Mouse (Mus musculus): Measurements from ENCODE around the gene Hapln2. TPM values are rescaled to one million over a fixed set of nuclear protein-coding genes. Genes with fewer than 3 reads are reported as not detected.

The Hapln2 gene
- polyA plus RNA-seq, 1 experiment from 2014 or later = 0.35 TPM

GRCm38 (mm10) chr3:87996401-87996800 is 31.0 kb downstream of the Hapln2 start:
- Histone ChIP-seq H3K4me3 (replicated peaks; ENCODE audit: low read length) (peak overlapping the region; percentile 46), H3K4me1 (replicated peaks; ENCODE audit: control insufficient read depth, insufficient read depth, low read length) (peaks cover 34% of the 10 kb centered on the region), H3K9ac (replicated peaks; ENCODE audit: low read depth, low read length) (no peak overlapping the region), H3K27me3 (replicated peaks; ENCODE audit: control insufficient read depth, insufficient read depth, low read length) (peaks cover 65% of the 10 kb centered on the region), H3K36me3 (ENCODE audit: control insufficient read depth, insufficient read depth) (no peaks in the 10 kb centered on the region), H3K27ac (ENCODE audit: low read length) (no peak overlapping the region), H3K9me3 (ENCODE audit: control insufficient read depth, low read length) (no peaks in the 10 kb centered on the region), H3K4me2 (ENCODE audit: low read length) (peak overlapping the region; percentile 80)
- no peak for ATAC-seq
- 2% methylated on average over 15 of the region's 15 CpGs for WGBS

DNA sequence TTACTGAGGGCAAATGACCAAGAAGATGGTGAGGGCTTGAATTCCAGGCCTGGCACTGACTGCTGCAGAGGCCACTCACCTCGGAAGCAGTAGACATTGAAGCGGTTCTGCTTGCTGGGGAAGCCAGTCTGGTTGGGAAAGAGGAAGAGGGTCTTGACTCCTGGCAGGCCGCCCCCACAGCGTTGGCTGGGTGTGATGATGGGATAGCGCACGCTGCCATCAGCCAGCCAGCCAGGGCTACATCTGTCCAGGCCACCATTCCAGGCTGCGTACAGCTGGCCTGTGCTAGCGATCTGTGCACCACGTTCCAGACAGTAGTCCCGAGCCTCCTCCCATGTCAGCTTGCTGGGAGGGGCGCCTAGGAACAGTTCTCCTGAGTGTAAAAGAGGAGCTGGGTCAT is 32.1 kb downstream of the Hapln2 start:
- Histone ChIP-seq H3K36me3 (ENCODE audit: control insufficient read depth, insufficient read depth) (no peaks in the 10 kb centered on the region), H3K9ac (replicated peaks; ENCODE audit: low read depth, low read length) (no peak overlapping the region), H3K27me3 (replicated peaks; ENCODE audit: control insufficient read depth, insufficient read depth, low read length) (peaks cover 56% of the 10 kb centered on the region), H3K4me3 (replicated peaks; ENCODE audit: low read length) (no peak overlapping the region), H3K4me2 (ENCODE audit: low read length) (no peak overlapping the region), H3K9me3 (ENCODE audit: control insufficient read depth, low read length) (no peaks in the 10 kb centered on the region), H3K4me1 (replicated peaks; ENCODE audit: control insufficient read depth, insufficient read depth, low read length) (peaks cover 28% of the 10 kb centered on the region), H3K27ac (ENCODE audit: low read length) (no peak overlapping the region)
- ATAC-seq = no peak
- 25% methylated on average over 11 of the region's 11 CpGs for WGBS

- Histone ChIP-seq H3K4me3 (replicated peaks; ENCODE audit: low read length) (no peak overlapping the region), H3K4me2 (ENCODE audit: low read length) (no peak overlapping the region), H3K27ac (ENCODE audit: low read length) (no peak overlapping the region), H3K36me3 (ENCODE audit: control insufficient read depth, insufficient read depth) (no peaks in the 10 kb centered on the region), H3K27me3 (replicated peaks; ENCODE audit: control insufficient read depth, insufficient read depth, low read length) (peaks cover 41% of the 10 kb centered on the region), H3K9ac (replicated peaks; ENCODE audit: low read depth, low read length) (no peak overlapping the region), H3K4me1 (replicated peaks; ENCODE audit: control insufficient read depth, insufficient read depth, low read length) (peaks cover 11% of the 10 kb centered on the region), H3K9me3 (ENCODE audit: control insufficient read depth, low read length) (no peaks in the 10 kb centered on the region)
- 4% methylated on average over 5 of the region's 6 CpGs for WGBS
- ATAC-seq = no peak
Observed at GRCm38 (mm10) chr3:87993436-87993835, 33.9 kb downstream of the Hapln2 start.

GRCm38 (mm10) chr3:87989935-87990334 is 37.4 kb downstream of the Hapln2 start:
- 39% methylated on average over 10 of the region's 10 CpGs for WGBS
- Histone ChIP-seq H3K4me1 (replicated peaks; ENCODE audit: control insufficient read depth, insufficient read depth, low read length) (peaks cover 35% of the 10 kb centered on the region), H3K27ac (ENCODE audit: low read length) (no peak overlapping the region), H3K9me3 (ENCODE audit: control insufficient read depth, low read length) (no peaks in the 10 kb centered on the region), H3K27me3 (replicated peaks; ENCODE audit: control insufficient read depth, insufficient read depth, low read length) (peaks cover 10% of the 10 kb centered on the region), H3K4me3 (replicated peaks; ENCODE audit: low read length) (no peak overlapping the region), H3K9ac (replicated peaks; ENCODE audit: low read depth, low read length) (no peak overlapping the region), H3K4me2 (ENCODE audit: low read length) (no peak overlapping the region), H3K36me3 (ENCODE audit: control insufficient read depth, insufficient read depth) (no peaks in the 10 kb centered on the region)
- ATAC-seq = no peak

GRCm38 (mm10) chr3:87988068-87988467 is 39.3 kb downstream of the Hapln2 start:
- ATAC-seq = peak; percentile 5; the same call in 1 of the 2 replicates
- H3K27ac ChIP-seq (ENCODE audit: low read length) = peak overlapping the region; percentile 68
- H3K36me3 ChIP-seq (ENCODE audit: control insufficient read depth, insufficient read depth) = no peaks in the 10 kb centered on the region
- peak overlapping the region; percentile 49 for H3K4me3 ChIP-seq (replicated peaks; ENCODE audit: low read length)
- peak overlapping the region; percentile 91 for H3K4me2 ChIP-seq (ENCODE audit: low read length)
- WGBS = 4% methylated on average over 15 of the region's 15 CpGs
- no peaks in the 10 kb centered on the region for H3K9me3 ChIP-seq (ENCODE audit: control insufficient read depth, low read length)
- H3K27me3 ChIP-seq (replicated peaks; ENCODE audit: control insufficient read depth, insufficient read depth, low read length) = peaks cover 6% of the 10 kb centered on the region
- H3K9ac ChIP-seq (replicated peaks; ENCODE audit: low read depth, low read length) = peak overlapping the region; percentile 69
- H3K4me1 ChIP-seq (replicated peaks; ENCODE audit: control insufficient read depth, insufficient read depth, low read length) = peaks cover 46% of the 10 kb centered on the region

- Histone ChIP-seq H3K4me3 (replicated peaks; ENCODE audit: low read length) (peak overlapping the region; percentile 49), H3K4me2 (ENCODE audit: low read length) (peak overlapping the region; percentile 91), H3K27me3 (replicated peaks; ENCODE audit: control insufficient read depth, insufficient read depth, low read length) (peaks cover 2% of the 10 kb centered on the region; the same call in 1 of the 2 replicates), H3K9me3 (ENCODE audit: control insufficient read depth, low read length) (no peaks in the 10 kb centered on the region), H3K9ac (replicated peaks; ENCODE audit: low read depth, low read length) (peak overlapping the region; percentile 69), H3K4me1 (replicated peaks; ENCODE audit: control insufficient read depth, insufficient read depth, low read length) (peaks cover 50% of the 10 kb centered on the region), H3K36me3 (ENCODE audit: control insufficient read depth, insufficient read depth) (no peaks in the 10 kb centered on the region), H3K27ac (ENCODE audit: low read length) (peak overlapping the region; percentile 70)
- WGBS = under 1% methylated on average over 15 of the region's 15 CpGs
- peak; percentile 82 for ATAC-seq
Observed at GRCm38 (mm10) chr3:87987633-87988032, 39.8 kb downstream of the Hapln2 start.

DNA sequence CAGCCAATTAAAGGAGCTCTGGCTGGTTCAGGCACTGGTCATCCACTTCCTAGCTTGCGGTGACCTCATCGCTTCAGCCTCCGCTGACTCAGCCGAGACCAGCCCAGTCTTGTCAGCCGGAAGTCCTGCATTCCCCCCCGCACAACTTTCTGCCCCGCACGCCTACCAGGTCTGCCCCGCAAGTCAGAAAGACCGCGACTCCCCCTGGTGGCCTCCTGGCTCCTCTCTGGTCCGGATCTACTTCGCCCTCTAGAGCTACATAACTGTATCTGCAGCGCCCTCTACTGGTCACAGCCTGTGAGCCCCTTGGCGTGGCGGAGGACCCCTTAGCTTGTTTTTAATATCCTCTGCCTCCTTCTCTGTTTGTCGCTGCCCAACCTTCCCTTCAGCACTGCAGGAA is 40.5 kb downstream of the Hapln2 start:
- under 1% methylated on average over 17 of the region's 17 CpGs for WGBS

GRCm38 (mm10) chr3:87985505-87986320 is 41.7 kb downstream of the Hapln2 start:
- no peak overlapping the region for H3K4me3 ChIP-seq (replicated peaks; ENCODE audit: low read length)
- no peak for ATAC-seq
- H3K9ac ChIP-seq (replicated peaks; ENCODE audit: low read depth, low read length) = no peak overlapping the region
- no peaks in the 10 kb centered on the region; the same call in 1 of the 2 replicates for H3K27me3 ChIP-seq (replicated peaks; ENCODE audit: control insufficient read depth, insufficient read depth, low read length)
- no peak overlapping the region for H3K4me2 ChIP-seq (ENCODE audit: low read length)
- WGBS = 19% methylated on average over 12 of the region's 12 CpGs
- H3K9me3 ChIP-seq (ENCODE audit: control insufficient read depth, low read length) = no peaks in the 10 kb centered on the region
- H3K27ac ChIP-seq (ENCODE audit: low read length) = peak overlapping the region; percentile 15; the same call in 1 of the 2 replicates
- no peaks in the 10 kb centered on the region for H3K36me3 ChIP-seq (ENCODE audit: control insufficient read depth, insufficient read depth)
- peaks cover 64% of the 10 kb centered on the region for H3K4me1 ChIP-seq (replicated peaks; ENCODE audit: control insufficient read depth, insufficient read depth, low read length)

More for the DNA sequence above, 40.5 kb downstream of the Hapln2 start:
- peak; percentile 83 for ATAC-seq
- Histone ChIP-seq H3K9ac (replicated peaks; ENCODE audit: low read depth, low read length) (peak overlapping the region; percentile 69), H3K9me3 (ENCODE audit: control insufficient read depth, low read length) (no peaks in the 10 kb centered on the region), H3K36me3 (ENCODE audit: control insufficient read depth, insufficient read depth) (no peaks in the 10 kb centered on the region), H3K4me1 (replicated peaks; ENCODE audit: control insufficient read depth, insufficient read depth, low read length) (peaks cover 58% of the 10 kb centered on the region), H3K27me3 (replicated peaks; ENCODE audit: control insufficient read depth, insufficient read depth, low read length) (no peaks in the 10 kb centered on the region; the same call in 1 of the 2 replicates), H3K27ac (ENCODE audit: low read length) (peak overlapping the region; percentile 70), H3K4me3 (replicated peaks; ENCODE audit: low read length) (peak overlapping the region; percentile 49), H3K4me2 (ENCODE audit: low read length) (peak overlapping the region; percentile 91)

DNA sequence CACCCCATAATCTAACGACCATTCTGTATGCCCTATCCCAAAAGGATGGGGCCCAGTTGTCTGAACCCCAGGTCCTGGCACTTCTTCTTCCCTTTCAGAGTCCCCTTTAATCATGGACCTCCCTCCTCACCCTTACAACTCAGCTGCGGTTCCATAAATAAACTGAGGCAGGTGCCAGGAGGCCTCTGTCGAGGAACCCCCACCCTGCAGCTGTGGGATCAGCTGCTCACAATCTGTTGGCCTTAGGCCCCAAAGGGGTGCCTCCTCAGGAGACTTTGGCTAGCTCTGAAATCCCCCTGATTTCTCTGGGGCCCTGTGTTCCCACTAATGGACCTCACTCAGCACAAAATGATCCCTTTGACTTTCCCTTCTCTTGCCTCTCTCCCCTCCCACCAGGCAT is 43.3 kb downstream of the Hapln2 start:
- Histone ChIP-seq H3K27me3 (replicated peaks; ENCODE audit: control insufficient read depth, insufficient read depth, low read length) (no peaks in the 10 kb centered on the region; the same call in 1 of the 2 replicates), H3K36me3 (ENCODE audit: control insufficient read depth, insufficient read depth) (no peaks in the 10 kb centered on the region), H3K9ac (replicated peaks; ENCODE audit: low read depth, low read length) (no peak overlapping the region), H3K4me2 (ENCODE audit: low read length) (no peak overlapping the region), H3K9me3 (ENCODE audit: control insufficient read depth, low read length) (no peaks in the 10 kb centered on the region), H3K27ac (ENCODE audit: low read length) (no peak overlapping the region), H3K4me3 (replicated peaks; ENCODE audit: low read length) (no peak overlapping the region), H3K4me1 (replicated peaks; ENCODE audit: control insufficient read depth, insufficient read depth, low read length) (peaks cover 64% of the 10 kb centered on the region)
- ATAC-seq = no peak
- WGBS = 30% methylated on average over 3 of the region's 3 CpGs
